Mouse (Mus musculus): ENCODE measurements around the gene Col19a1.

The Col19a1 gene

GRCm38 (mm10) chr1:24229552-24229951, 357.7 kb downstream of the Col19a1 start:
- no peak for DNase-seq (ENCODE audit: low spot score in 2 of 2)

GRCm38 (mm10) chr1:24226941-24227711, 360.1 kb downstream of the Col19a1 start:
- no peak for DNase-seq (ENCODE audit: low spot score in 2 of 2)

- no peak for DNase-seq (ENCODE audit: low spot score in 2 of 2)
Observed at GRCm38 (mm10) chr1:24225825-24226526, 361.3 kb downstream of the Col19a1 start.

- DNase-seq (ENCODE audit: low spot score in 2 of 2): no peak
Observed at GRCm38 (mm10) chr1:24222981-24223612, 364.2 kb downstream of the Col19a1 start.

GRCm38 (mm10) chr1:24222231-24222630, 365.0 kb downstream of the Col19a1 start:
- DNase-seq (ENCODE audit: low spot score in 2 of 2): no peak

GRCm38 (mm10) chr1:24219041-24219440, 368.2 kb downstream of the Col19a1 start:
- DNase-seq (ENCODE audit: low spot score in 2 of 2): no peak
